Mouse (Mus musculus): ENCODE measurements around the gene Sppl3.

DNA sequence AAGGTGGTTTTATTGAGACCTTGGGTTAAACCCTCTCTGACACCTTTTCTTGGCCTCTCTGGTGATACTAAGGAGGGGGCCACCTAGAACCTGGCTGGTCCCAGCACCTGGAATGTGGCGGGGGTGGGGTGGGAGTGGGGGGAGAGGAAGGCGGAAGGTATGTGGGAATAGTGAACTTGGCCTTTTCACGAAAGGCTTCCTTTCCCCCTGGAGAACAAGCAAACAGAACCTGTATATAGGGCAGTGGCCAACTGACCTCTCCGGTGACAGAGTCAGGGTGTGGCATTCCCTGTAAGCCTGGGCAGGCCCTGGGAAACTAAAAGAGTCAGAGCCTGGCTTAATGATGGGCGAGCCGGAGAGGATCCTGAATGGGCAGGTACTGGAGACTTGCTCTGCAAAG, 1.8 kb upstream of the Sppl3 start:
- no peak for TF ChIP-seq CTCF (IDR thresholded peaks at IDR 0.05; ENCODE audit: low read depth, low read length)
- TF ChIP-seq POLR2A (IDR thresholded peaks at IDR 0.05; ENCODE audit: insufficient read depth, low read length): no peak

All from ES-Bruce4 (cell line).